Mouse (Mus musculus): ENCODE results near the gene Opn4.

Opn4 gene

GRCm38 (mm10) chr14:34562393-34562792 lies 37.5 kb downstream of the Opn4 start:
- no peak for DNase-seq (ENCODE audit: low read depth in 1 of 2, low spot score in 2 of 2)

GRCm38 (mm10) chr14:34561647-34562046 lies 38.3 kb downstream of the Opn4 start:
- DNase-seq (ENCODE audit: low read depth in 1 of 2, low spot score in 2 of 2) = no peak

- DNase-seq (ENCODE audit: low read depth in 1 of 2, low spot score in 2 of 2) = no peak
Observed at GRCm38 (mm10) chr14:34558947-34559346, 41.0 kb downstream of the Opn4 start.

- DNase-seq (ENCODE audit: low read depth in 1 of 2, low spot score in 2 of 2) = no peak
Observed at GRCm38 (mm10) chr14:34555211-34555610, 44.7 kb downstream of the Opn4 start.

- DNase-seq (ENCODE audit: low read depth in 1 of 2, low spot score in 2 of 2) = no peak
Observed at GRCm38 (mm10) chr14:34554047-34554446, 45.9 kb downstream of the Opn4 start.

- DNase-seq (ENCODE audit: low read depth in 1 of 2, low spot score in 2 of 2) = no peak
Observed at GRCm38 (mm10) chr14:34553470-34553869, 46.5 kb downstream of the Opn4 start.

- DNase-seq (ENCODE audit: low read depth in 1 of 2, low spot score in 2 of 2) = no peak
Observed at GRCm38 (mm10) chr14:34552226-34552625, 47.7 kb downstream of the Opn4 start.

- DNase-seq (ENCODE audit: low read depth in 1 of 2, low spot score in 2 of 2) = no peak
Observed at GRCm38 (mm10) chr14:34549004-34549671, 50.8 kb downstream of the Opn4 start.

- no peak for DNase-seq (ENCODE audit: low read depth in 1 of 2, low spot score in 2 of 2)
Observed at GRCm38 (mm10) chr14:34548391-34549001, 51.4 kb downstream of the Opn4 start.

- no peak for DNase-seq (ENCODE audit: low read depth in 1 of 2, low spot score in 2 of 2)
Observed at GRCm38 (mm10) chr14:34544545-34544944, 55.4 kb downstream of the Opn4 start.

GRCm38 (mm10) chr14:34544001-34544400 lies 55.9 kb downstream of the Opn4 start:
- DNase-seq (ENCODE audit: low read depth in 1 of 2, low spot score in 2 of 2) = no peak

GRCm38 (mm10) chr14:34543596-34543995 lies 56.3 kb downstream of the Opn4 start:
- DNase-seq (ENCODE audit: low read depth in 1 of 2, low spot score in 2 of 2) = no peak

- DNase-seq (ENCODE audit: low read depth in 1 of 2, low spot score in 2 of 2) = no peak
Observed at GRCm38 (mm10) chr14:34541896-34542295, 58.0 kb downstream of the Opn4 start.

- no peak for DNase-seq (ENCODE audit: low read depth in 1 of 2, low spot score in 2 of 2)
Observed at GRCm38 (mm10) chr14:34540685-34541162, 59.2 kb downstream of the Opn4 start.
